Mouse (Mus musculus) E14TG2a.4 (cell line): ENCODE results near the gene Clcnka.

Experiments used
- H3K27me3 ChIP-seq: 2 replicates; pipeline ENCODE4 v1.6.1; 2014; ENCODE audit warnings: low read length, control low read depth; ENCODE audit not compliant: insufficient read depth
- H3K36me3 ChIP-seq: 2 replicates; pipeline ENCODE4 v1.6.1; 2014; ENCODE audit warnings: low read length, control low read depth; ENCODE audit not compliant: insufficient read depth
- H3K4me1 ChIP-seq: replicated peaks from 2 replicates; pipeline ENCODE4 v1.6.1; 2014; ENCODE audit warnings: low read depth, low read length, control low read depth
- H3K4me3 ChIP-seq: replicated peaks from 2 replicates; pipeline ENCODE4 v1.5.1; 2014; ENCODE audit warnings: mild to moderate bottlenecking, low read length
- H3K9me3 ChIP-seq: 2 replicates; pipeline ENCODE4 v1.6.1; 2014; ENCODE audit warnings: low read length, control low read depth
- CTCF ChIP-seq: conservative IDR thresholded peaks from 2 replicates; pipeline ENCODE4 v1.5.1; 2014; ENCODE audit warnings: low read length
- NANOG ChIP-seq: IDR thresholded peaks from 2 replicates; pipeline ENCODE4 v1.6.1; 2014; ENCODE audit warnings: borderline replicate concordance, low read length, mixed read lengths
- POU5F1 ChIP-seq: IDR thresholded peaks from 2 replicates; pipeline ENCODE4 v1.6.1; 2014; ENCODE audit warnings: low read length, borderline replicate concordance

The Clcnka gene

DNA sequence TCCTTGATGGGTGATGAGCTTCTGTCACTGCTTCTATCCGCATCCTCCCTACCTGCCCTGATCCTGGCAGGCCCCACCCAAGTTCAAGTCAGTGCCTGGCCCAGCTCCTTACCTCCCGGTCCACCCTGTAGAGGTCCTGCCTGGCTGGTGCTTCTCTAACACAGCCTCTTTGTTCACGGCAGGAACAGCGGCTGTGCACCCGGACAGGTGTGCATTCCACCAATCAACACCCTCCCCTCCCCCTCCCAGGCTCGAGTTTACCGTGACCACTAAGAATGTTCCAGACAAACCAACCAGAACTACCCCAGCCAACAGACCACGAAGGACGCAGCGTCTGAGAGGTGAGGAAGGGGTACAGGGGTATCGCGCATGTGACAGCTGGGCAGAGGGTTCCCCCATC, at the start of gene Clcnka:
Gene Clcnka, minus strand, starts transcription at position 180 of the 400 bp plus-strand sequence.
- Histone ChIP-seq H3K9me3 (no peaks in the 10 kb centered on the region), H3K36me3 (no peaks in the 10 kb centered on the region), H3K4me3 (no peak within 1 kb of the TSS), H3K4me1 (peaks cover 24% of the 10 kb centered on the region), H3K27me3 (peaks cover 26% of the 10 kb centered on the region)
- no peak for TF ChIP-seq POU5F1
- TF ChIP-seq NANOG: no peak
- no peak for TF ChIP-seq CTCF

DNA sequence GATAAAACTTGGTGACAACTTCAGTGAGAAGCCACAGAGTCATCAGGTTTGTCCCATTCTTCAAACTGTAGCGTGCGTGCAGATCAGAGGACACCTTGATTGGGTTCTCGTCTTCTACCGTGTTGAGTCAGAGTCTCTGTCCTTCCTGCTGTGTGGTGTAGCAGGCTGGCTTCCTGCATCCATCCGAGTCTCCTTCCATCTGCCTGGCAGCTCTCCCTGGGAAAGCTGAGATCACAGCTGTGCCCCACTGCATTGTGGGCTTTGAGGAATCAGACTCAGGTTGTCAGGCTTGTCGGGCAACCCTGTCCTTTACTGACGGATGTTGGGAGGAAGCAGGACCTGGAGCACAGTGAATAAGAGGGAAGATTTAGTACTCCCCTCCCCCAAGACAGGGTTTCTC, 47.7 kb upstream of the Clcnka start:
- Histone ChIP-seq H3K36me3 (peaks cover 30% of the 10 kb centered on the region), H3K4me1 (peaks cover 47% of the 10 kb centered on the region), H3K9me3 (no peaks in the 10 kb centered on the region), H3K27me3 (peaks cover 4% of the 10 kb centered on the region; the same call in 1 of the 2 replicates), H3K4me3 (no peak overlapping the region)
- no peak for TF ChIP-seq NANOG
- no peak for TF ChIP-seq CTCF
- TF ChIP-seq POU5F1: no peak

DNA sequence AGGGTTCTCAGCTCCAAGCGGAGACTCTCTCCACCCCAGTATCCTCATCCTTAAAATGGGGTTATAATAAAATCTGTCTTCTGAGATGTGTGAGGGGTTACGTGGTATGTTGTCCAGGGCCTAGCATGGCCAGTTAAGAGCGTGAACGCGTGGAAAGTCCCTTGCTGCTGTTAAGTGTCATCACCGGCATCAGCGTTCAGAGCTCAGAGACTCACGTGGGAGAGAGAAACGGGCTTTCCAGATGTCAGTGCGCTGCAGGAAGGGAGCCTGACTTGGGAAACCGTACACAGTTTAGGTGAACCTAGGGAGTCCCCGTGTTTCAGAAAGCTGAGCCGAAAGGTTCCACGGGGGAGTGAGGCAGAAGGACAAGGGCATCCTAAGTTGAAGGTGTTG, 46.8 kb upstream of the Clcnka start:
- Histone ChIP-seq H3K36me3 (peaks cover 29% of the 10 kb centered on the region), H3K9me3 (no peaks in the 10 kb centered on the region), H3K4me3 (peak overlapping the region; percentile 97), H3K4me1 (peaks cover 40% of the 10 kb centered on the region), H3K27me3 (peaks cover 4% of the 10 kb centered on the region; the same call in 1 of the 2 replicates)
- TF ChIP-seq POU5F1 (no peak), NANOG (no peak), CTCF (no peak)

DNA sequence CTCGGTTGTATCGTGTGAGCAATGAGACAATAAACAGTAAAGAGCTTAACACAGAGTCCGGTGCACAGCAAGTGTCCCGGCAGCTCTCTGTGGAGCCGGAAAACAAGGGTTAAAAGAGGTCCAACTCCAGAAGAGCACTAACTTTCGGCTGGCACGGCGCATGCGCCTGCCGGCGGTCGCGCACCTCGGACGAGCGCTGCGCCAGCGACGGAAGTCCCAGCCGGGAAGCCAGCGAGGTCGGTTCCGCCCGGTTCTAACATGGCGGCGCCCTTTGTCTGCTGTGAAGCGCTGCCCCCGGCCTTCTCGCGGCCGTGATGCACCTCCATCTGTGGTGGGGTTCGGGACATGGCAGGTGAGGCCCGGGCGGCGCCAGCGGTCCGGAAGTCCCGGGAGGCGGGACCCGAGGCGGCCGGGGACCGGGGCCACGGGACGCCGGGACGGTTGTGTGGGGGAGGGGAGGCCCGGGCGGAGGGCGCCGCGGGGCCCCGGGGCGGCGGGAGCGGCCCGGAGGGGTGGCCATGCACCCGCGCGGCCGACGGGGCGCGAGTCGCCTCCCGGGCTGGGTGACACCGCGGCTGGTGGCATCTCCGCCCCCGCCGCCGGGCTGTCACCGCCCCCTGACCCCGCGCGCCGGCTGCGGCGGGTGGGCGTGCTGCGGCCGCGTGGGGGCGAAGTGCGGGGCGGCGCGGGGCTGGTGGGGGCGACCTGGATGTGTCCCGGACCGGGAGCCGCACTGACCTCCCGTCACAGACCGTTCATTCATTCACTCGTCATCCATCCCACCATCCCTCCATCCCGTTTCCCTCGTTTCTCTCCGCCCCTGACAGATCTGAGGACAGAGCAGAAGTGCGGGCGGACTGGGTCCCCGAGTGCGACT, 46.2 kb upstream of the Clcnka start, which contains the start of gene Zbtb17:
Gene Zbtb17, plus strand, starts transcription at position 204 of the 877 bp plus-strand sequence.
- Histone ChIP-seq H3K4me3 (peak within 1 kb of the TSS; percentile 97), H3K36me3 (peaks cover 27% of the 10 kb centered on the region), H3K27me3 (peaks cover 4% of the 10 kb centered on the region; the same call in 1 of the 2 replicates), H3K4me1 (peaks cover 37% of the 10 kb centered on the region), H3K9me3 (no peaks in the 10 kb centered on the region)
- TF ChIP-seq NANOG (no peak), CTCF (no peak), POU5F1 (no peak)

DNA sequence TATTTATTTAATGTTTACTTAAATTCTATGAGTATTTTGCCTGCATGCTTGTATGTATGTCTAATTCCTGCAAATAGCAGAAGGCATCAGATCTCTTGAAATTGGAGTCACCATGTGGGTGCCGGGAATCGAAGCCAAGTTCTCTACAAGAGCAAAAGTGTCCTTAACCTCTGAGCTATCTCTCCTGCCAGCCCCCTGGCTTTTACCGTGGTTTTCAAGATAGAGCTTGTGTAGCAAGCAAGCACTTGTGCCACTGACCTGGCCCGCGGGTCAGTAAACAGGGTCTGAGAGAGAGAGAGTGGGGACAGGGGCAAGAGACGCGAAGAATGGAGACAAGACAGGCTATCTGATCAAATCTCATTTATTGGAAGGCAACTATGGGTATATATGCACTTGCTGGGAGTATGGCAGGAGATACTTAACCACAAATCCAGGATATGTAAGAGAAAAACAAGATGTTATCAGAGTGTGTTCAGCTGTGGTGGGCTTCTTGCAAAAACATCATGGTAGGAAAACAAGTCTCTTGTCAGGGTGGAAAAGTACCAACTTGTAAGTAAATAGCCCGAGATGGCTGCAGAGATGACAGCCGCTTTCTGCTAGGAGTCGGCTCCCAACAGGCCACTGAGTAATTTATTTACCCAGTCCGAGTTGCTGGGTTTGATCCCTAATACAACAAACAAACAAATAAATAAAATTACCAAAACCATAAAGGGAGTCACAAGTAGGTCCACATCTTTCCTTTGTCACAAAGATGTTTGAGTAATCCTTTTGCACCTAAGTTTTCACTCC, 45.3 kb upstream of the Clcnka start:
- Histone ChIP-seq H3K27me3 (peaks cover 4% of the 10 kb centered on the region; the same call in 1 of the 2 replicates), H3K9me3 (no peaks in the 10 kb centered on the region), H3K4me3 (peak overlapping the region; percentile 97), H3K4me1 (peaks cover 43% of the 10 kb centered on the region), H3K36me3 (peaks cover 19% of the 10 kb centered on the region)
- TF ChIP-seq POU5F1 (no peak), NANOG (no peak), CTCF (no peak)

DNA sequence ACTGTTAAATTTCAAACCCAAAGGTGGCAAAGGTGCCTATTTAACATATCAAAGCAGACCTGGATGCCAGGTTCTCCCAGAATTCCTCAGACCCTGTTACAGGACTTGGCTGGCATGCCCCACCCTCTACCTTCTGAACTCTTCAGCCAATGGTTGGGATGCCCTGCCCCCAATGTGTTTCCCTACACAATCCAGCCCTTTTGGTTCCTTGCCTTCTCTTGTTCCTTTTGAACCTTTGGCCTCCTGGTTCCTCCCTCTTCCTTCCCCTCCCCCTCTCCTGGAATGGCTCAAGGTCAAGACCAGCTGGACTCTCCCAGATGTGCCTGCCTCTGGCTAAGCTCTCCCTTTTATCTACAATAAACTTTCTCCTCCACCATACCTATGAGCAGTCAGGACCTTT, 42.4 kb upstream of the Clcnka start:
- TF ChIP-seq POU5F1 (no peak), NANOG (no peak), CTCF (no peak)
- Histone ChIP-seq H3K4me1 (peaks cover 45% of the 10 kb centered on the region), H3K36me3 (no peaks in the 10 kb centered on the region), H3K4me3 (no peak overlapping the region), H3K27me3 (peaks cover 4% of the 10 kb centered on the region; the same call in 1 of the 2 replicates), H3K9me3 (no peaks in the 10 kb centered on the region)

DNA sequence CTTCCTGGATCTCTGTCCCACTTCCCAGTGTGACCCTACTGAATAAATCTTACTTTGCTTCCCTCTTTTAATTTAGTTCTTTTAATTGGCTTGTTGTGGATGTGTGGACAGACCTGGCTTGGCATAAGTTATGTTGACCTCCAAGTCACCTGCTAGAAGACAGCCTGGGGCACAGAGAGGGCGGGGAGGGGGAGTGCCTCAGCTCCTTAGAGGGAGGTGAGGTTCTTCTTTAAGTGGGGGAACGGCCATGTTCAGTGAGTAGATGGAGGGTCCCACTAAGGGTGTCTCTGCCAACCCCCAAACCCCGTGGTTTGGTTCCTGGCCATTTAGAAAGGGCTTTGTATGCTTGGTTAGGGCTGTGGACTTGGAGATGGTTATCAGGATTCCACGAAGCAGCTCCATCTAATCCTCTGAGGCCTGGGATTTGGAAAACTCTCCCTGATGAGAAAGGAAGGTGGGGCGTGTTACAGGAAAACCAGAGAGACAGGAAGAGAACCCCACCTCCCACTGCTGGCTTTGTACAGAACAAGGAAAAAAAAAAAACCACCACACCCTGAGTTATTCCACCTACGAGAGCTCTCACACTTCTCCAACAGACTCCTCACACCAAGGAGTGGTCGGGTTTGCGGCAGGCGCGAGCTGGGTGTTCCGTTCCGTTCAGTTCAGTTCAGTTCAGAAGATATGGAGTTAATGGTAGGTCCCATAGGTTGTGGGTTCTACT, 40.7 kb upstream of the Clcnka start:
- H3K4me1 ChIP-seq: peaks cover 40% of the 10 kb centered on the region
- TF ChIP-seq CTCF (no peak), POU5F1 (no peak), NANOG (no peak)
- H3K36me3 ChIP-seq: no peaks in the 10 kb centered on the region

DNA sequence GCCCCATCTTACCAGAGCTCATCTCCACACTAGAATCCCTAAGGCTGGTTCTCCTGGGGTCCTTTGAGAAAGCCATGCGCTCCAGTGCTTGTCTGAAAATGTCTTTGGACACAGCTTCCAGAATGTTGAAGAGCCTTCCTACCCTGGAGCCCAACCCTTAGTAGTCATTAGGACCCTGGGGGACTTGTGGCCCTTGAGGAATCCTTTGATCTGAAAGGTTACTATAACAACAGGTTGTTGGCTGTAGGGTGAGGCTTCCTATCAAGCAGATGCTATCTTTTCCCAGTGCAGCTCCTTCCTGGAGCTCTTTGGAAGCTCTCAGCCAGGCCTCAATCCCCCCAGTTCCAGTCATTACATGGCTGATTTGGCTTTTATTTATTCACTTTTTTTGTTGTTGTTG, 37.5 kb upstream of the Clcnka start, which contains the start of gene Srarp:
Gene Srarp, minus strand, starts transcription at position 132 of the 400 bp plus-strand sequence.
- H3K27me3 ChIP-seq: no peaks in the 10 kb centered on the region
- no peaks in the 10 kb centered on the region for H3K9me3 ChIP-seq
- H3K36me3 ChIP-seq: no peaks in the 10 kb centered on the region
- H3K4me1 ChIP-seq: peaks cover 29% of the 10 kb centered on the region
- H3K4me3 ChIP-seq: no peak within 1 kb of the TSS
- no peak for TF ChIP-seq NANOG
- TF ChIP-seq CTCF: no peak
- no peak for TF ChIP-seq POU5F1

More for the DNA sequence above, 40.7 kb upstream of the Clcnka start:
- no peak overlapping the region for H3K4me3 ChIP-seq
- no peaks in the 10 kb centered on the region for H3K27me3 ChIP-seq
- H3K9me3 ChIP-seq: no peaks in the 10 kb centered on the region
